Mouse (Mus musculus) midbrain, embryonic 11.5 days (tissue): ENCODE results near the gene Zdhhc13. TPM values are rescaled to one million over a fixed set of nuclear protein-coding genes. Genes with fewer than 3 reads are reported as not detected.

Source experiments
- ATAC-seq: fragments of 200-750 bp; cut with Nextera tagmentation; 2 replicates; pipeline ENCODE4 v1.8.0; 2017; ENCODE audit warnings: moderate TSS enrichment, moderate library complexity; ENCODE audit not compliant: low FRiP score
- DNase-seq: peaks from one replicate; pipeline ENCODE4 v3.0.0; 2015; ENCODE audit warnings: low spot score; ENCODE audit errors: missing footprints
- H3K27ac ChIP-seq: fragments of 300-500 bp; sonication (generic); 2 replicates; pipeline ENCODE4 v1.5.1; 2014; ENCODE audit warnings: low read depth, low read length
- H3K27me3 ChIP-seq: fragments of 300-500 bp; sonication (generic); 2 replicates; pipeline ENCODE4 v1.6.1; 2014; ENCODE audit warnings: mild to moderate bottlenecking, low read length, moderate library complexity, mixed read lengths; ENCODE audit not compliant: control insufficient read depth, insufficient read depth
- H3K36me3 ChIP-seq: fragments of 300-500 bp; sonication (generic); 2 replicates; pipeline ENCODE4 v1.6.1; 2014; ENCODE audit warnings: mild to moderate bottlenecking, low read length, moderate library complexity, mixed read lengths; ENCODE audit not compliant: control insufficient read depth, insufficient read depth
- H3K4me1 ChIP-seq: fragments of 300-500 bp; sonication (generic); 2 replicates; pipeline ENCODE4 v1.6.1; 2014; ENCODE audit warnings: low read length; ENCODE audit not compliant: control insufficient read depth, insufficient read depth
- H3K4me2 ChIP-seq: fragments of 300-500 bp; sonication (generic); 2 replicates; pipeline ENCODE4 v1.6.1; 2014; ENCODE audit warnings: mild to moderate bottlenecking, moderate library complexity
- H3K4me3 ChIP-seq: fragments of 300-500 bp; sonication (generic); 2 replicates; pipeline ENCODE4 v1.5.1; 2014; ENCODE audit warnings: low read depth, low read length
- H3K9ac ChIP-seq: fragments of 300-500 bp; sonication (generic); 2 replicates; pipeline ENCODE4 v1.6.1; 2014; ENCODE audit warnings: low read length
- H3K9me3 ChIP-seq: fragments of 300-500 bp; sonication (generic); 2 replicates; pipeline ENCODE4 v1.6.1; 2016; ENCODE audit warnings: low read length; ENCODE audit not compliant: control insufficient read depth
- whole genome bisulfite sequencing: fragments of 180-500 bp; shearing (Covaris S2); extraction: QIAGEN DNeasy Blood & Tissue Kit; methylation state at CpG from one replicate; pipeline ENCODE4 v1.1.7; 2014; 5-methylcytosine and 5-hydroxymethylcytosine counted together
- polyA plus RNA-seq: library from polyadenylated mRNA; unstranded; fragments of >200 nt; fragmentation: Nextera tagmentation; extraction: Ambion mirVana; gene quantifications from 2 replicates; pipeline ENCODE4 v1.2.1, GENCODE M21; 2014

The Zdhhc13 gene
- polyA plus RNA-seq, 1 experiment from 2014 or later: 37.4 TPM

GRCm38 (mm10) chr7:48760789-48761188, 28.0 kb upstream of the Zdhhc13 start:
- WGBS: 71% methylated on average over 1 of the region's 1 CpGs
- no peak overlapping the region for H3K27ac ChIP-seq
- H3K4me3 ChIP-seq: no peak overlapping the region
- H3K9ac ChIP-seq: no peak overlapping the region
- H3K36me3 ChIP-seq: no peaks in the 10 kb centered on the region
- DNase-seq (no peak), ATAC-seq (no peak)
- no peaks in the 10 kb centered on the region for H3K9me3 ChIP-seq
- no peaks in the 10 kb centered on the region for H3K27me3 ChIP-seq
- H3K4me1 ChIP-seq: no peaks in the 10 kb centered on the region
- no peak overlapping the region for H3K4me2 ChIP-seq

DNA sequence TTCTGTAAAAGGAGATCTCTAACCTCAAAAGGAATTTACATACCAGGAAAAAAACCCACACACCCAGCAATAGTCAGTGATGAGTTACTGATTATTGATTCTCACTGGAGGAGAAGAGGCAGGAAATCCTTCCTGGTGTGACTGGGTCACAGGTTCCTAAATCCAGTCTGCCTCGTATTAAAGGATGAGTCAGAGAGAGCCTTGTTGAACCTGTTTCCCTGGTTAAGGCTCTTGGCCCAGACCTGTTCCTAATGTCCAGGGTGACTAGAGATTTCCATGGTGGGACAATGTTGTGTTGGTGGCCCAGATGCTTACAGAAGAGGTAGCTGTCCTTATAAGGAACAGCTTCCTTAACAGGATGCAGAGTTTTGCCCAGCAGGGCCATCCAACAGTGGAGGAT, 26.5 kb upstream of the Zdhhc13 start:
- WGBS: 48% methylated on average over 1 of the region's 1 CpGs
- no peaks in the 10 kb centered on the region for H3K4me1 ChIP-seq
- H3K27me3 ChIP-seq: no peaks in the 10 kb centered on the region
- no peak for ATAC-seq
- no peak for DNase-seq
- no peaks in the 10 kb centered on the region for H3K36me3 ChIP-seq
- no peak overlapping the region for H3K9ac ChIP-seq
- H3K4me2 ChIP-seq: no peak overlapping the region
- no peak overlapping the region for H3K27ac ChIP-seq
- no peak overlapping the region for H3K4me3 ChIP-seq
- no peaks in the 10 kb centered on the region for H3K9me3 ChIP-seq

GRCm38 (mm10) chr7:48762721-48763120, 26.1 kb upstream of the Zdhhc13 start:
- Histone ChIP-seq H3K36me3 (no peaks in the 10 kb centered on the region), H3K9ac (no peak overlapping the region), H3K27ac (no peak overlapping the region), H3K27me3 (no peaks in the 10 kb centered on the region), H3K9me3 (no peaks in the 10 kb centered on the region), H3K4me3 (no peak overlapping the region), H3K4me1 (no peaks in the 10 kb centered on the region), H3K4me2 (no peak overlapping the region)
- DNase-seq: peak; percentile 59
- 82% methylated on average over 3 of the region's 3 CpGs for WGBS
- no peak for ATAC-seq

DNA sequence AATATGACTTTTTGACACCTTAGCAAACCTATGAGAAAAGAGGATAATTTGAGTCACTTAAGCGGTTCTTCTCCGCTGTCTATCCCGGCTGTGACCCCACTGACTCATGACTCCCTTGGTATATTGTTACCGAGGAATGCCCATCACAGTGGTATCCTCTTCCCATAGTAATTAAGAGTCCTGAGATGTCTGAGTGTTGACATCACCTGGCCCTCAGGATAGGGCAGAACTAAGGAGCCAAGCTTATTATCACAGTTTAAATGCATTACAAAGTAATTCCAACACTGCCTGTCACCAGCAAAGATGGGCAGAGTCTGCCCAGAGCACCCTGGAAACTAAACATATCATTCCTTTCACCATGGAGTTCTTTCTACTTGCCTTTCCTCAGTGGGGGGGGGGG, 22.8 kb upstream of the Zdhhc13 start:
- H3K4me3 ChIP-seq: no peak overlapping the region
- H3K9ac ChIP-seq: no peak overlapping the region
- H3K9me3 ChIP-seq: no peaks in the 10 kb centered on the region
- no peaks in the 10 kb centered on the region for H3K27me3 ChIP-seq
- DNase-seq (peak; percentile 54), ATAC-seq (no peak)
- WGBS: 85% methylated on average over 4 of the region's 4 CpGs
- no peaks in the 10 kb centered on the region for H3K36me3 ChIP-seq
- H3K4me2 ChIP-seq: no peak overlapping the region
- H3K4me1 ChIP-seq: no peaks in the 10 kb centered on the region
- H3K27ac ChIP-seq: no peak overlapping the region

- Histone ChIP-seq H3K9me3 (no peaks in the 10 kb centered on the region), H3K27me3 (no peaks in the 10 kb centered on the region), H3K27ac (no peak overlapping the region), H3K9ac (no peak overlapping the region), H3K4me3 (no peak overlapping the region), H3K4me2 (no peak overlapping the region), H3K4me1 (no peaks in the 10 kb centered on the region), H3K36me3 (no peaks in the 10 kb centered on the region)
- DNase-seq: peak; percentile 47
- no peak for ATAC-seq
- 77% methylated on average over 1 of the region's 1 CpGs for WGBS
Measured at GRCm38 (mm10) chr7:48769721-48770120, 19.1 kb upstream of the Zdhhc13 start.

GRCm38 (mm10) chr7:48772060-48772734, 16.6 kb upstream of the Zdhhc13 start:
- 86% methylated on average over 2 of the region's 2 CpGs for WGBS
- H3K4me3 ChIP-seq: no peak overlapping the region
- no peaks in the 10 kb centered on the region for H3K4me1 ChIP-seq
- no peaks in the 10 kb centered on the region for H3K27me3 ChIP-seq
- no peak overlapping the region for H3K4me2 ChIP-seq
- H3K27ac ChIP-seq: no peak overlapping the region
- no peak for ATAC-seq
- no peaks in the 10 kb centered on the region for H3K9me3 ChIP-seq
- no peak overlapping the region for H3K9ac ChIP-seq
- no peaks in the 10 kb centered on the region for H3K36me3 ChIP-seq
- DNase-seq: no peak

DNA sequence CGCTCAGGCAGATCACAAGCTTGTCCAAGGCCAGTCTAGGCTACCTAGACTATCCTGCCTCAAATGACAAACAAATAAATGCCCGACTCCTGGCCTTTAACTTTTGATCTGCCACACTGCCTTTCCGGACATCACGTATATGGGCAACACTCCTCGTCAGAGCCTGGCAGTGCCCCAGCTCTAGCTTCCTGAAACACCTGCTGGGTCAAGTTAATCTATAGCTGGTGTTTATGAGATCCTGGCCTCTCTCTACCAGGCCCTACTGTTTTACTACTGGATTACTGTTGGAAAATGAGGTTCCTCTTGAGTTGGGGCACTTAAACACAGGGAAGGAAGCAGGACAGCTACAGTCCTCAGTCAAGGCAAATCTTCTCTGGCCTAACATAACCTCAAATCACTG, 15.5 kb upstream of the Zdhhc13 start:
- no peak for ATAC-seq
- H3K27ac ChIP-seq: no peak overlapping the region
- peaks cover 4% of the 10 kb centered on the region; the same call in 1 of the 2 replicates for H3K4me1 ChIP-seq
- H3K27me3 ChIP-seq: no peaks in the 10 kb centered on the region
- no peak overlapping the region for H3K9ac ChIP-seq
- H3K36me3 ChIP-seq: no peaks in the 10 kb centered on the region
- whole genome bisulfite sequencing: 89% methylated on average over 5 of the region's 5 CpGs
- peak; percentile 26 for DNase-seq
- H3K9me3 ChIP-seq: no peaks in the 10 kb centered on the region
- H3K4me2 ChIP-seq: no peak overlapping the region
- no peak overlapping the region for H3K4me3 ChIP-seq

GRCm38 (mm10) chr7:48774633-48775032, 14.2 kb upstream of the Zdhhc13 start:
- H3K27ac ChIP-seq: no peak overlapping the region
- H3K36me3 ChIP-seq: no peaks in the 10 kb centered on the region
- no peaks in the 10 kb centered on the region for H3K27me3 ChIP-seq
- H3K9ac ChIP-seq: no peak overlapping the region
- DNase-seq: no peak
- no peaks in the 10 kb centered on the region for H3K9me3 ChIP-seq
- H3K4me3 ChIP-seq: no peak overlapping the region
- peaks cover 4% of the 10 kb centered on the region; the same call in 1 of the 2 replicates for H3K4me1 ChIP-seq
- WGBS: 88% methylated on average over 1 of the region's 1 CpGs
- H3K4me2 ChIP-seq: no peak overlapping the region
- no peak for ATAC-seq

DNA sequence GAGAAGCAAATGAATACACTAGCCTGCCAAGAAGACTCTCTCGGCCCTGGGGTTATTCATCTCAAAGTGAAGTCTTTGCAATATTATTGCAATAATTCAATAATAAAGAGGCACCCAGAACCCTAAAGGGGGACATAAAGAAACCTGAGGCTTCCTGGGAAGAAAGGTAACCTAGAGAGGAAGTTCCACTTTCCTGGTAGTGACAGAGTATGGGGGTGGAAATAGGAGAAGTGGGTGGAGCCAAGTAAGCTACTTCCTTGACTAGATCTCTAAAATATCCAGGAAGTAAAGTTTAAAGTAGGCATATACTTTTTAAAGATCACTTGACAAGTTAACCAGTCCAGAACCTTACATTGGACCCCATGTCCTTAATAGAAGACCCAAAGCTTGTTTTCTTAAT, 13.4 kb upstream of the Zdhhc13 start:
- H3K4me3 ChIP-seq: no peak overlapping the region
- WGBS: 88% methylated on average over 1 of the region's 1 CpGs
- no peaks in the 10 kb centered on the region for H3K36me3 ChIP-seq
- no peaks in the 10 kb centered on the region for H3K27me3 ChIP-seq
- no peak overlapping the region for H3K9ac ChIP-seq
- no peaks in the 10 kb centered on the region for H3K9me3 ChIP-seq
- no peak overlapping the region for H3K4me2 ChIP-seq
- ATAC-seq: no peak
- H3K27ac ChIP-seq: no peak overlapping the region
- H3K4me1 ChIP-seq: peaks cover 4% of the 10 kb centered on the region; the same call in 1 of the 2 replicates
- DNase-seq: no peak
